Mouse (Mus musculus): ENCODE data around the gene Defa32.

Defa32 gene

GRCm38 (mm10) chr8:21528732-21529131, at the start of gene Defa32:
TSS of gene Defa32 (plus strand) at chr8:21529032.
- no CpG with 5 or more reads among the region's 2 CpGs for WGBS

GRCm38 (mm10) chr8:21508958-21509357, 19.9 kb upstream of the Defa32 start, which contains the start of gene Defa20:
TSS of gene Defa20 (plus strand) at chr8:21509258.
- no CpG with 5 or more reads among the region's 2 CpGs for WGBS

DNA sequence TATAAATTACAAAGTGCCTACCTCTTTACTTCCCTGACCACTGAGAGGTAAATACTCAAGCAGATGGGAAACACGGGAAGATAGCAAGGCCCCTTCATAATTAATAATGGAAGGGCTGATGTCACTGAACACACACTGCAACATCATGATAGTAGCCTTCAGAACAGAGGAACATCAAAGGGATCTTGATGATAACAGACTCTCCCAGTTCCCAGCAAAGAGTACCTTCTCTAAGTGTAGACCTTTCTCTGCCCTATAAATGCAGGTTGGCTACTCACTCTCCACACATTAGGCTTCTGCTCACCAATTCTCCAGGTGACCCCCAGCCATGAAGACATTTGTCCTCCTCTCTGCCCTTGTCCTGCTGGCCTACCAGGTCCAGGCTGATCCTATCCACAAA, 36.3 kb downstream of the Defa32 start, which contains the start of gene Defa37:
Gene Defa37 (plus strand): TSS at position 301 of the 400 bp plus-strand sequence.
- WGBS: no CpG with 5 or more reads among the region's 1 CpGs
